Mouse (Mus musculus) bone marrow, adult 2 months (tissue): ENCODE data around the gene Kars. TPM values are rescaled to one million over a fixed set of nuclear protein-coding genes. Genes with fewer than 3 reads are reported as not detected.
A peak's percentile ranks its signal among the peaks of the same experiment; 100 is the strongest.

Experiments
- H3K27ac ChIP-seq: fragments of 200-500 bp; 2 replicates; pipeline ENCODE4 v1.5.1; 2012; ENCODE audit warnings: low read depth, mild to moderate bottlenecking, control low read depth, inconsistent platforms, low read length; ENCODE audit not compliant: control insufficient read depth, poor library complexity, insufficient read depth
- H3K4me1 ChIP-seq: fragments of 200-500 bp; 2 replicates; pipeline ENCODE4 v1.6.1; 2011; ENCODE audit warnings: low read length; ENCODE audit not compliant: control insufficient read depth, insufficient read depth
- H3K4me3 ChIP-seq: fragments of 200-500 bp; replicated peaks from 2 replicates; pipeline ENCODE3; 2011; ENCODE audit warnings: mild to moderate bottlenecking, low read depth, low read length, control low read depth; ENCODE audit not compliant: control insufficient read depth
- CTCF ChIP-seq: fragments of 200-500 bp; IDR thresholded peaks from 2 replicates; pipeline ENCODE4 v1.5.1; 2011; ENCODE audit warnings: low read length, control low read depth; ENCODE audit not compliant: control insufficient read depth, insufficient read depth
- POLR2A ChIP-seq: fragments of 200-500 bp; IDR thresholded peaks from 2 replicates; pipeline ENCODE4 v1.6.1; 2011; ENCODE audit warnings: low read depth, mild to moderate bottlenecking, control low read depth, low read length, borderline replicate concordance; ENCODE audit not compliant: control insufficient read depth
- WGBS: fragments of 180-500 bp; shearing (Covaris S2); methylation state at CpG from one replicate; pipeline ENCODE4 v1.1.7; 2018; 5-methylcytosine and 5-hydroxymethylcytosine counted together
- polyA plus RNA-seq: library from polyadenylated mRNA; stranded (reverse); fragments of >200 nt; gene quantifications from 2 replicates; pipeline ENCODE4 v1.2.4, GENCODE M21; 2011; ENCODE audit warnings: low replicate concordance; ENCODE audit not compliant: missing spikeins, insufficient read depth, insufficient read length

Gene Kars
- polyA plus RNA-seq, 1 experiment, result 50.7 TPM

GRCm38 (mm10) chr8:111992703-111993039 is 18.5 kb downstream of the Kars start:
- Histone ChIP-seq H3K27ac (no peak overlapping the region), H3K4me3 (no peak overlapping the region), H3K4me1 (no peaks in the 10 kb centered on the region; the same call in 1 of the 2 replicates)
- 58% methylated on average over 3 of the region's 3 CpGs for WGBS
- TF ChIP-seq POLR2A, result no peak

GRCm38 (mm10) chr8:111992013-111992702 is 19.0 kb downstream of the Kars start, which contains the start of gene Adat1:
Gene Adat1 (minus strand): TSS chr8:111992302.
- H3K27ac ChIP-seq, result no peak within 1 kb of the TSS; the same call in 1 of the 2 replicates
- peak within 1 kb of the TSS; percentile 93 for H3K4me3 ChIP-seq
- TF ChIP-seq CTCF, result peak; percentile 15; the same call in 1 of the 2 replicates
- peak; percentile 71; the same call in 1 of the 2 replicates for TF ChIP-seq POLR2A
- WGBS, result 3% methylated on average over 33 of the region's 33 CpGs
- no peaks in the 10 kb centered on the region; the same call in 1 of the 2 replicates for H3K4me1 ChIP-seq

- Histone ChIP-seq H3K4me1 (no peaks in the 10 kb centered on the region; the same call in 1 of the 2 replicates), H3K4me3 (no peak overlapping the region), H3K27ac (no peak overlapping the region)
- WGBS, result 63% methylated on average over 8 of the region's 8 CpGs
- TF ChIP-seq POLR2A, result no peak
- no peak for TF ChIP-seq CTCF
These were observed 19.8 kb downstream of the Kars start for GRCm38 (mm10) chr8:111991278-111991677.

- no peak overlapping the region for H3K27ac ChIP-seq
- 7% methylated on average over 7 of the region's 7 CpGs for WGBS
- TF ChIP-seq POLR2A (no peak), CTCF (peak; percentile 89)
- H3K4me1 ChIP-seq, result no peaks in the 10 kb centered on the region; the same call in 1 of the 2 replicates
- H3K4me3 ChIP-seq, result no peak overlapping the region
These were observed 21.2 kb downstream of the Kars start for GRCm38 (mm10) chr8:111989911-111990310.

- TF ChIP-seq POLR2A (no peak), CTCF (no peak)
- H3K27ac ChIP-seq, result no peak overlapping the region
- 83% methylated on average over 10 of the region's 10 CpGs for WGBS
These were observed 26.6 kb downstream of the Kars start for GRCm38 (mm10) chr8:111984511-111984910.

GRCm38 (mm10) chr8:111982116-111982515 is 29.0 kb downstream of the Kars start:
- no peak overlapping the region for H3K4me3 ChIP-seq
- WGBS, result 74% methylated on average over 7 of the region's 7 CpGs
- H3K27ac ChIP-seq, result no peak overlapping the region
- TF ChIP-seq POLR2A (no peak), CTCF (peak; percentile 17; the same call in 1 of the 2 replicates)
- H3K4me1 ChIP-seq, result no peaks in the 10 kb centered on the region

More at GRCm38 (mm10) chr8:111984511-111984910, 26.6 kb downstream of the Kars start:
- no peak overlapping the region for H3K4me3 ChIP-seq
- H3K4me1 ChIP-seq, result no peaks in the 10 kb centered on the region

- no peak for TF ChIP-seq CTCF
- no peak for TF ChIP-seq POLR2A
- WGBS, result 88% methylated on average over 10 of the region's 10 CpGs
- Histone ChIP-seq H3K27ac (no peak overlapping the region), H3K4me3 (no peak overlapping the region), H3K4me1 (no peaks in the 10 kb centered on the region)
These were observed 33.0 kb downstream of the Kars start for GRCm38 (mm10) chr8:111978147-111978546.

GRCm38 (mm10) chr8:111976326-111976725 is 34.8 kb downstream of the Kars start:
- TF ChIP-seq CTCF (no peak), POLR2A (no peak)
- H3K4me1 ChIP-seq, result no peaks in the 10 kb centered on the region
- H3K4me3 ChIP-seq, result no peak overlapping the region
- 54% methylated on average over 2 of the region's 2 CpGs for WGBS
- H3K27ac ChIP-seq, result no peak overlapping the region
